Mouse (Mus musculus): Measurements from ENCODE around the gene Foxred1. TPM values are rescaled to one million over a fixed set of nuclear protein-coding genes. Genes with fewer than 3 reads are reported as not detected.

The Foxred1 gene
- 35.6 and 42.4 TPM in 2 replicates for total RNA-seq (2012; rRNA removed)
- polyA plus RNA-seq (2012; ENCODE audit: insufficient read depth in 1 of 2, insufficient read length in 2 of 2, low read depth in 1 of 2, low replicate concordance in 2 of 2, missing spikeins in 1 of 2): 10 to 100 TPM in 1 of 2 experiments, not detected in 1; 39.0 TPM

- Histone ChIP-seq H3K79me2 (ENCODE audit: control insufficient read depth, insufficient read depth, low read length, poor library complexity) (peaks cover 20% of the 10 kb centered on the region), H3K27me3 (ENCODE audit: control insufficient read depth in 1 of 2, insufficient read depth in 2 of 2, low read length in 2 of 2) (no peaks in the 10 kb centered on the region), H3K4me1 (ENCODE audit: control insufficient read depth in 1 of 2, insufficient read depth in 2 of 2, low read length in 2 of 2) (peaks cover 0 to 14% of the 10 kb centered on the region in 2 experiments; a peak in 2 of 4 replicates), H3K9ac (ENCODE audit: control insufficient read depth, low read depth, low read length, poor library complexity, severe bottlenecking) (peak within 1 kb of the TSS; percentile 99), H3K27ac (ENCODE audit: control insufficient read depth, low read depth, low read length) (peak within 1 kb of the TSS; percentile 90), H3K36me3 (ENCODE audit: control insufficient read depth in 1 of 2, insufficient read depth in 2 of 2, low read length in 2 of 2) (peaks cover 8 to 12% of the 10 kb centered on the region in 2 experiments), H3K4me3 (ENCODE audit: control insufficient read depth in 1 of 2, insufficient read depth in 1 of 2, low read depth in 2 of 2, low read length in 2 of 2) (peak within 1 kb of the TSS; percentile 87 to 98), H3K9me3 (replicated peaks; ENCODE audit: insufficient read depth, low read length) (no peaks in the 10 kb centered on the region)
- TF ChIP-seq ZNF384 (IDR thresholded peaks at IDR 0.05; ENCODE audit: low read depth, low read length) (no peak), MXI1 (IDR thresholded peaks at IDR 0.05; ENCODE audit: low read depth, low read length) (peak; percentile 53; the same call in 1 of the 2 replicates), ELF1 (IDR thresholded peaks at IDR 0.05; ENCODE audit: low read depth, low read length) (peak; percentile 89), POLR2AphosphoS2 (IDR thresholded peaks at IDR 0.05; ENCODE audit: low read length) (peak; percentile 96), TBP (IDR thresholded peaks at IDR 0.05; ENCODE audit: low read depth, low read length) (peak; percentile 75; the same call in 1 of the 2 replicates), MAZ (IDR thresholded peaks at IDR 0.05; ENCODE audit: low read depth, low read length) (peak; percentile 99), SIN3A (IDR thresholded peaks at IDR 0.05; ENCODE audit: low read length) (peak; percentile 92; the same call in 1 of the 2 replicates), E2F4 (IDR thresholded peaks at IDR 0.05; ENCODE audit: borderline replicate concordance, low read depth, low read length) (peak; percentile 70; the same call in 1 of the 2 replicates), USF1 (IDR thresholded peaks at IDR 0.05; ENCODE audit: low read depth, low read length) (no peak), MYB (IDR thresholded peaks at IDR 0.05; ENCODE audit: low read depth, low read length) (no peak), ZMIZ1 (IDR thresholded peaks at IDR 0.05; ENCODE audit: low read depth, low read length) (peak; percentile 73; the same call in 1 of the 2 replicates), POLR2A (IDR thresholded peaks at IDR 0.05; ENCODE audit: control insufficient read depth in 1 of 2, insufficient read depth in 1 of 2, low read depth in 1 of 2, low read length in 2 of 2, poor library complexity in 1 of 2) (peak; percentile 89 to 98), NELFE (IDR thresholded peaks at IDR 0.05; ENCODE audit: low read depth, low read length) (peak; percentile 96), GATA1 (IDR thresholded peaks at IDR 0.05; ENCODE audit: low read depth, low read length) (no peak), JUND (IDR thresholded peaks at IDR 0.05; ENCODE audit: low read depth, low read length) (0 out of 2 replicates have a peak, but pooled peaks have one; percentile 16), MYC (IDR thresholded peaks at IDR 0.05; ENCODE audit: low read depth, low read length) (peak; percentile 47; the same call in 1 of the 2 replicates), CHD2 (IDR thresholded peaks at IDR 0.05; ENCODE audit: low read length) (peak; percentile 78), HCFC1 (IDR thresholded peaks at IDR 0.05; ENCODE audit: low read depth, low read length) (peak; percentile 93), ETS1 (IDR thresholded peaks at IDR 0.05; ENCODE audit: low read depth, low read length) (0 out of 2 replicates have a peak, but pooled peaks have one; percentile 39), TCF12 (IDR thresholded peaks at IDR 0.05; ENCODE audit: low read depth, low read length) (peak; percentile 44)
- peak; percentile 99 for DNase-seq (ENCODE audit: low read depth, low spot score)
Measured at GRCm38 (mm10) chr9:35210542-35211474, at the start of gene Foxred1. Gene Foxred1, minus strand, starts transcription at chr9:35211055.
